Mouse (Mus musculus) gastrocnemius, postnatal 4 days (tissue): Measurements from ENCODE around the gene Gm4307. TPM values are rescaled to one million over a fixed set of nuclear protein-coding genes. Genes with fewer than 3 reads are reported as not detected.
"Not testable (repeated sequence)": the region's sequence is repeated elsewhere in the genome, so short reads cannot be mapped to it uniquely, and the experiment has no call there.

ENCODE experiments used
- DNase-seq, 2 experiments: peaks; one replicate each; pipeline ENCODE4 v3.0.0; 2021 to 2022; ENCODE audit warnings: low spot score in 2 of 2, mixed read lengths in 2 of 2
- long read RNA-seq, 2 experiments: library from polyadenylated mRNA; stranded (forward); transcript quantifications; one replicate each; pipeline ENCODE4 v2.0.0; 2021
- total RNA-seq, 2 experiments: library from RNA; stranded (reverse); gene quantifications; 2 replicates each; pipeline ENCODE4 v1.2.3; 2021

Gm4307 gene
- total RNA-seq, result not detected
- long read RNA-seq, experiment 1, result 0 reads
- long read RNA-seq, experiment 2, result 0 reads

DNA sequence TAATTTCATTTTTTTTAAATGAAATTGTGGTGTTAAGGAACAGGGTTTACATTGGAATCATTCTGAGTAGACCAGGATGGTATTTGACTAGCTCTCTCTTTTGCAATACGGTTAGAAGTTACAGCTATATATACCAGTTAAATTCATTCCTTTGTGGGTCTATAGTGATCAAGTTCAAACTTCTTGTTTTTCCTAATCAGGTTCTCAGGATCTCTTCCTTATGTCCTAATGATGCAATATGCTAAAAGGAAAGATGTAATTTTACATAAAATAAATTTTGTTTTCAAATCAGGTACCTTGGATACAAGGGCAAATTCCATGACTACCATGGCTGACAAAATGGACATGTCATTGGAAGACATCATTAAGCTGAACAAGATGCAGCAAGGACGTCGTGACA, at the start of gene Gm4307:
Gene Gm4307 (plus strand): TSS at position 301 of the 400 bp plus-strand sequence.
- DNase-seq, result not testable (repeated sequence)

DNA sequence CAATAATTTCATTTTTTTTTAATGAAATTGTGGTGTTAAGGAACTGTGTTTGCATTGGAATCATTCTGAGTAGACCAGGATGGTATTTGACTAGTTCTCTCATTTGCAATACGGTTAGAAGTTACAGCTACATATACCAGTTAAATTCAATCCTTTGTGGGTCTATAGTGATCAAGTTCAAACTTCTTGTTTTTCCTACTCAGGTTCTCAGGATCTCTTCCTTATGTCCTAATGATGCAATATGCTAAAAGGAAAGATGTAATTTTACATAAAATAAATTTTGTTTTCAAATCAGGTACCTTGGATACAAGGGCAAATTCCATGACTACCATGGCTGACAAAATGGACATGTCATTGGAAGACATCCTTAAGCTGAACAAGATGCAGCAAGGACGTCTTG, 25.8 kb upstream of the Gm4307 start, which contains the start of gene Gm4301:
Gene Gm4301 (plus strand): TSS at position 301 of the 400 bp plus-strand sequence.
- DNase-seq, result not testable (repeated sequence)

DNA sequence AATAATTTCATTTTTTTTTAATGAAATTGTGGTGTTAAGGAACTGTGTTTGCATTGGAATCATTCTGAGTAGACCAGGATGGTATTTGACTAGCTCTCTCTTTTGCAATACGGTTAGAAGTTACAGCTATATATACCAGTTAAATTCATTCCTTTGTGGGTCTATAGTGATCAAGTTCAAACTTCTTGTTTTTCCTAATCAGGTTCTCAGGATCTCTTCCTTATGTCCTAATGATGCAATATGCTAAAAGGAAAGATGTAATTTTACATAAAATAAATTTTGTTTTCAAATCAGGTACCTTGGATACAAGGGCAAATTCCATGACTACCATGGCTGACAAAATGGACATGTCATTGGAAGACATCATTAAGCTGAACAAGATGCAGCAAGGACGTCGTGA, 20.6 kb upstream of the Gm4307 start, which contains the start of gene Gm4302:
Gene Gm4302 (plus strand): TSS at position 301 of the 400 bp plus-strand sequence.
- DNase-seq, result not testable (repeated sequence)

DNA sequence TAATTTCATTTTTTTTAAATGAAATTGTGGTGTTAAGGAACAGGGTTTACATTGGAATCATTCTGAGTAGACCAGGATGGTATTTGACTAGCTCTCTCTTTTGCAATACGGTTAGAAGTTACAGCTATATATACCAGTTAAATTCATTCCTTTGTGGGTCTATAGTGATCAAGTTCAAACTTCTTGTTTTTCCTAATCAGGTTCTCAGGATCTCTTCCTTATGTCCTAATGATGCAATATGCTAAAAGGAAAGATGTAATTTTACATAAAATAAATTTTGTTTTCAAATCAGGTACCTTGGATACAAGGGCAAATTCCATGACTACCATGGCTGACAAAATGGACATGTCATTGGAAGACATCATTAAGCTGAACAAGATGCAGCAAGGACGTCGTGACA, 15.5 kb upstream of the Gm4307 start, which contains the start of gene Gm4303:
Gene Gm4303 (plus strand): TSS at position 301 of the 400 bp plus-strand sequence.
- DNase-seq, result not testable (repeated sequence)

DNA sequence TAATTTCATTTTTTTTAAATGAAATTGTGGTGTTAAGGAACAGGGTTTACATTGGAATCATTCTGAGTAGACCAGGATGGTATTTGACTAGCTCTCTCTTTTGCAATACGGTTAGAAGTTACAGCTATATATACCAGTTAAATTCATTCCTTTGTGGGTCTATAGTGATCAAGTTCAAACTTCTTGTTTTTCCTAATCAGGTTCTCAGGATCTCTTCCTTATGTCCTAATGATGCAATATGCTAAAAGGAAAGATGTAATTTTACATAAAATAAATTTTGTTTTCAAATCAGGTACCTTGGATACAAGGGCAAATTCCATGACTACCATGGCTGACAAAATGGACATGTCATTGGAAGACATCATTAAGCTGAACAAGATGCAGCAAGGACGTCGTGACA, 10.3 kb upstream of the Gm4307 start, which contains the start of gene Gm4305:
Gene Gm4305 (plus strand): TSS at position 301 of the 400 bp plus-strand sequence.
- not testable (repeated sequence) for DNase-seq

DNA sequence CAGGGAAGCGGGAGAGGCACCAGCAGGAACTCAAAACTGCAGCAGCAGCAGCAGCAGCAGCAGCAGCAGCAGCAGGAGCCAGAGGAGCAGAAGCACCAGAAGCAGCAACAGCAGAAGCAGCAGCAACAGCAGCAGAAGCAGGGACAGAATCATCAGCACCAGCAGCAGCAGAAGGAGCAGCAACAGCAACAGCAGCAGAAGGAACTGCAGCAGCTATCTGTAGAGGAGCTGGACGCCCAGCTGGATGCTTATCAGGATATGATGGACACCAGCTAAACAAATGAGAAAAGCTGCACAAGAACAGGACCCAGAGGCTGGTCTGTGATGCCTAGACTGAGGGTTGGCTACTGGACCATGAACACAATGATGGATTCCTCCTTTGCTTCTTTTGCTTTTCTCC, 4.3 kb upstream of the Gm4307 start:
- DNase-seq, result peak; percentile 12 to 15

DNA sequence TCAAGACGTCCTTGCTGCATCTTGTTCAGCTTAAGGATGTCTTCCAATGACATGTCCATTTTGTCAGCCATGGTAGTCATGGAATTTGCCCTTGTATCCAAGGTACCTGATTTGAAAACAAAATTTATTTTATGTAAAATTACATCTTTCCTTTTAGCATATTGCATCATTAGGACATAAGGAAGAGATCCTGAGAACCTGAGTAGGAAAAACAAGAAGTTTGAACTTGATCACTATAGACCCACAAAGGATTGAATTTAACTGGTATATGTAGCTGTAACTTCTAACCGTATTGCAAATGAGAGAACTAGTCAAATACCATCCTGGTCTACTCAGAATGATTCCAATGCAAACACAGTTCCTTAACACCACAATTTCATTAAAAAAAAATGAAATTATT, 21.3 kb downstream of the Gm4307 start, which contains the start of gene Gm4312:
Gene Gm4312 (minus strand): TSS at position 101 of the 400 bp plus-strand sequence.
- not testable (repeated sequence) for DNase-seq

DNA sequence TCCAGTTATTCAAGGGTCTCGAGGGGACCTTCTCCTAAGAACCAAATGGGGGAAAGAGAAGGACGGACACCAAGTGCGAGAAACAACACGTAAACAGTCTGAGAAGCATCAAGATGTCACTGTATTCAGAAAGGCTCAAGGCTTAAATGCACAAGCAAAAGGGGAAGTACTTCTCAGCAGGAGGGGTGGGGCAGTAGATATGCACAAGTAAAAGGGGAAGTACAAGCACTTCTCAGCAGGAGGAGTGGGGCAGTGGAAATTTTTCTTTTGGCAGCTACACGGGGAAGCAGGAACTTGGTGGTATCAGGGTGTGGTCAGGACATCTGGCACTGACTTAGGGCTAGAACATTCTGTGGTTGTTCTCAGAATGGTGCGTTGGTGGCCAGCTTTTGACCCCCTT, 41.2 kb downstream of the Gm4307 start:
- DNase-seq, result not testable (repeated sequence)

Other genes starting within 250 kb of the Gm4307 start
- gene Gm4301, start 25.7 kb upstream of the Gm4307 start, total RNA-seq, result not detected
- not detected for gene Gm4302, start 20.5 kb upstream of the Gm4307 start, total RNA-seq
- gene Gm4303, start 15.4 kb upstream of the Gm4307 start, total RNA-seq, result not detected
- not detected for gene Gm4305, start 10.2 kb upstream of the Gm4307 start, total RNA-seq
- not detected for gene Gm4312, start 21.2 kb downstream of the Gm4307 start, total RNA-seq
- gene Tmtc3, start 126.0 kb downstream of the Gm4307 start, total RNA-seq, result 10 to 100 TPM; 15.1 to 16.7 TPM
- gene Cep290, start 126.2 kb downstream of the Gm4307 start, total RNA-seq, result 1 to 10 TPM; 4.6 to 5.3 TPM
- 1 to 10 TPM; 9.9 TPM for gene 4930430F08Rik, start 229.1 kb downstream of the Gm4307 start, total RNA-seq
- gene 1700017N19Rik, start 229.1 kb downstream of the Gm4307 start, total RNA-seq, result not detected